Mouse (Mus musculus) intestine, postnatal 0 days (tissue): ENCODE data around the gene Srrm2. TPM values are rescaled to one million over a fixed set of nuclear protein-coding genes. Genes with fewer than 3 reads are reported as not detected.
"Not testable (repeated sequence)": the region's sequence is repeated elsewhere in the genome, so short reads cannot be mapped to it uniquely, and the experiment has no call there.

Experiments used
- ATAC-seq: fragments of 200-750 bp; cut with Nextera tagmentation; 2 replicates; pipeline ENCODE4 v1.8.0; 2017; ENCODE audit warnings: mild to moderate bottlenecking, moderate TSS enrichment, moderate library complexity
- H3K27ac ChIP-seq: fragments of 300-500 bp; sonication (generic); 2 replicates; pipeline ENCODE4 v1.5.1; 2014; ENCODE audit warnings: mild to moderate bottlenecking, low read depth, low read length, moderate library complexity
- H3K27me3 ChIP-seq: fragments of 300-500 bp; sonication (generic); replicated peaks from 2 replicates; pipeline ENCODE4 v1.6.1; 2014; ENCODE audit warnings: low read length, mixed read lengths; ENCODE audit not compliant: control insufficient read depth, insufficient read depth
- H3K36me3 ChIP-seq: fragments of 300-500 bp; sonication (generic); 2 replicates; pipeline ENCODE4 v1.6.1; 2014; ENCODE audit warnings: mild to moderate bottlenecking, moderate library complexity; ENCODE audit not compliant: control insufficient read depth, insufficient read depth
- H3K4me1 ChIP-seq: fragments of 300-500 bp; sonication (generic); replicated peaks from 2 replicates; pipeline ENCODE4 v1.6.1; 2014; ENCODE audit warnings: antibody characterized with exemption, low read length, mixed read lengths; ENCODE audit not compliant: control insufficient read depth, insufficient read depth
- H3K4me2 ChIP-seq: fragments of 300-500 bp; sonication (generic); replicated peaks from 2 replicates; pipeline ENCODE4 v1.6.1; 2014; ENCODE audit warnings: low read depth, mild to moderate bottlenecking, moderate library complexity
- H3K4me3 ChIP-seq: fragments of 300-500 bp; sonication (generic); 2 replicates; pipeline ENCODE4 v1.5.1; 2014; ENCODE audit warnings: low read depth, low read length
- H3K9ac ChIP-seq: fragments of 300-500 bp; sonication (generic); 2 replicates; pipeline ENCODE4 v1.6.1; 2014; ENCODE audit warnings: mild to moderate bottlenecking, low read depth, low read length
- H3K9me3 ChIP-seq: fragments of 300-500 bp; sonication (generic); 2 replicates; pipeline ENCODE4 v1.6.1; 2016; ENCODE audit warnings: mixed run types; ENCODE audit not compliant: control insufficient read depth
- CTCF ChIP-seq: sonication (generic); IDR thresholded peaks from 2 replicates; pipeline ENCODE4 v1.5.1; 2016; ENCODE audit warnings: low read depth, mild to moderate bottlenecking, control low read depth, antibody characterized with exemption, moderate library complexity
- WGBS: fragments of 180-500 bp; shearing (Covaris S2); extraction: QIAGEN DNeasy Blood & Tissue Kit; methylation state at CpG from one replicate; pipeline ENCODE4 v1.1.7; 2014; 5-methylcytosine and 5-hydroxymethylcytosine counted together
- polyA plus RNA-seq: library from polyadenylated mRNA; unstranded; fragments of >200 nt; fragmentation: Nextera tagmentation; extraction: Ambion mirVana; gene quantifications from 2 replicates; pipeline ENCODE4 v1.2.1, GENCODE M21; 2015

Gene Srrm2
- polyA plus RNA-seq, 1 experiment from 2014 or later, result 185 TPM

DNA sequence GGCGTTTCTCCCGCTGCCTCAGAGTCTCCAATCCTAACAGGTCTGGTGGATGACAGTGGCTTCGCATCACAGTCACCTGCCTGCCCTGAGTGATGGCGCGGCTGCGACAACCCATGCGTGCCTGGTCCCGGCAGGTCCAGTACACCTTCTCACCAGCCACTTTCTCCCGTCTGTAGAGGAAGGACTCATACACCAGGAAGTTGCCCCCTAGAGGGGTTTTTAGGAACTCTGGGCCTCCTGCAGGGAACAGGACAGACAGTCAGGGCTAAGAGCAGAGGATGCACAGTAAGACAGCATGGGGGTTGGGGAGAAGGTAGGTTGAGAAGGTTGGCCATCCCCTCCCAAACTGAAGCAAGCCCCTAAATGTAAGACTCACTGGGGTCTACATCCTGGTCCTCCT, 30.1 kb upstream of the Srrm2 start:
- H3K9ac ChIP-seq, result no peak overlapping the region
- no peaks in the 10 kb centered on the region for H3K9me3 ChIP-seq
- no peaks in the 10 kb centered on the region for H3K27me3 ChIP-seq
- no peak for TF ChIP-seq CTCF
- no peak overlapping the region for H3K4me2 ChIP-seq
- WGBS, result 96% methylated on average over 9 of the region's 9 CpGs
- H3K27ac ChIP-seq, result no peak overlapping the region
- H3K4me3 ChIP-seq, result no peak overlapping the region
- ATAC-seq, result no peak
- no peaks in the 10 kb centered on the region for H3K4me1 ChIP-seq
- H3K36me3 ChIP-seq, result peaks cover 48% of the 10 kb centered on the region

DNA sequence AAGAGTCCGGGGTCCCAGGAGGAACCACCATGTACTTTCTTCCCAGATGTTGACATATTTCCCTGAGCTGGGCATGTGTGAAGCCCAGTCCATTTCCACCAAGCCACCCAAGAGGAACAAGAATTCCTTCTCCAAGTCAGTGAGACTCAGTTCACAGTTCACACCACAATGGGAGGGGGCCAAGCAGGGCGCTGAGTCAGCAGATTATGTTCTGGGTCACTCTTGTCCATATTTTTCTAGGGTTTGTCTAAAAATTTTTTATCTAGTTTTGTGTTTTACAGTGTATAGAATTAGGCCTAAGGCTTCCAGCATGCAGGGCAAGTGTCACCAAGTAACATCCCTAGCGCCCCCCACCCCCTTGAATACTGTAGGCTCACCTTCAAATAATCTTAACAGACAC, 29.2 kb upstream of the Srrm2 start:
- 99% methylated on average over 3 of the region's 3 CpGs for WGBS
- H3K36me3 ChIP-seq, result peaks cover 40% of the 10 kb centered on the region
- no peak for TF ChIP-seq CTCF
- H3K27me3 ChIP-seq, result no peaks in the 10 kb centered on the region
- H3K4me1 ChIP-seq, result no peaks in the 10 kb centered on the region
- no peak overlapping the region for H3K4me3 ChIP-seq
- H3K9me3 ChIP-seq, result no peaks in the 10 kb centered on the region
- H3K27ac ChIP-seq, result no peak overlapping the region
- no peak for ATAC-seq
- H3K9ac ChIP-seq, result no peak overlapping the region
- no peak overlapping the region for H3K4me2 ChIP-seq

DNA sequence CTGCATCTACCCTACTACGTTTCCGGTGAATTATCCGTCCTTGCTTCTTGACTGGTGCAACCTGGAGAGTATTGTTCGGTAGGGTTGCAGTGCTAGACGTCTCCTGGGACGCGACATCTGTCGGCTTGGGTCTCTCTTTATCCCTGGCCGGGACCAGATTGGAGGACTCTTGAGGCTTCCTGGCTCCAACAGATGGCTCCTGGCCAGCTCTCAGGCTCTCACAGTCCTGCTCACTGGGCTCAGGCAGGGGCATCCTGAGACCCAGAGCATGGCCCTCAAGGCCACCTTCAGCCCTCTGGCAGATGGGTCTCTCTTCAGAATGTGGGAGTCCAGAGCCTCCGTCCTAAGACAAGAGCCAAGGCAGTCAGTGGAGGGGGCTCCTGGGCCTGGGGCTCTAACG, 27.4 kb upstream of the Srrm2 start:
- Histone ChIP-seq H3K27ac (no peak overlapping the region), H3K4me2 (no peak overlapping the region), H3K4me3 (no peak overlapping the region), H3K9ac (no peak overlapping the region), H3K36me3 (peaks cover 22% of the 10 kb centered on the region), H3K9me3 (no peaks in the 10 kb centered on the region), H3K27me3 (no peaks in the 10 kb centered on the region), H3K4me1 (no peaks in the 10 kb centered on the region)
- 87% methylated on average over 11 of the region's 11 CpGs for WGBS
- no peak for TF ChIP-seq CTCF
- no peak for ATAC-seq

DNA sequence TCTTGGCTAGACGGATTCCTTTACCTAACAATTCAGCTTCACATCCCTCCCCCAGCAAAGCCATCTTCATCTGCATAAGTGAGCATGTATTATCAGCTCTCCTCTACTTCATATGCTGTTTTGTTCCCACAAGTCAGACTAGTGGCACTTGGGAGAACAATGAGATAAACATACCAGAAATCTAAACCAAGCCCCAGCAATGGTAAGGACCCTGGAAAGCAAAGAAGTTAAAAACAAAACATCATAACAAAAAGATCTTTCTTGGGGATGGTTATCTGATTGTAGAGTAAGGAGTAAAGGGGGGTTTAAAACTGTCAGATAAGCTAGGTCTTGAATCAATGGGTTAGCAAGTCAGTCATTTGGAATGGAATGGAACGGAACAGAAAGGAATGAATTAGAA, 19.8 kb upstream of the Srrm2 start:
- 41% methylated on average over 2 of the region's 2 CpGs for WGBS
- Histone ChIP-seq H3K4me1 (no peaks in the 10 kb centered on the region), H3K4me3 (peak overlapping the region; percentile 91), H3K27ac (no peak overlapping the region), H3K9ac (peak overlapping the region; percentile 80; the same call in 1 of the 2 replicates), H3K27me3 (no peaks in the 10 kb centered on the region), H3K4me2 (peak overlapping the region; percentile 90), H3K9me3 (no peaks in the 10 kb centered on the region), H3K36me3 (no peaks in the 10 kb centered on the region)
- no peak for ATAC-seq
- TF ChIP-seq CTCF, result no peak

DNA sequence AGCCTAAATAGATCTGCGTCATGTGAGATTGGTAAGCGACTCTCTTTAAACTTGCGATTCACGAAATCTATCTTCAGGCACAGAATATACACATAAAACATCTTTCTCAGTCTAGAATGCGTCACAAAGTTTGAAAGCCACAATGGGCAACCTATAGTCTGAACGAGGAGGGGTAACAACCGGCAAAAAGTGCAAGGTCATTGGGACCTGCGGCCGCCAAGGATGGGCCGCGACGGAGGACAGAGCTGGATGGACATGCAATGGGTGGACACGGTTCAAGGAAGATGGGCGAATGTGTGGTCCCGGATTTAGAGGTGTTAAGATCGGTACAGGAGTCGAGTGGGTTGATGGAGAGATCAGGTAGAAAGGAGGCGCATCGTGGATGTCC, 19.4 kb upstream of the Srrm2 start:
- no peak for ATAC-seq
- Histone ChIP-seq H3K9me3 (no peaks in the 10 kb centered on the region), H3K9ac (peak overlapping the region; percentile 80), H3K4me3 (peak overlapping the region; percentile 91), H3K27ac (peak overlapping the region; percentile 68; the same call in 1 of the 2 replicates), H3K4me2 (peak overlapping the region; percentile 90), H3K4me1 (no peaks in the 10 kb centered on the region), H3K36me3 (no peaks in the 10 kb centered on the region), H3K27me3 (no peaks in the 10 kb centered on the region)
- no peak for TF ChIP-seq CTCF
- under 1% methylated on average over 19 of the region's 19 CpGs for WGBS

DNA sequence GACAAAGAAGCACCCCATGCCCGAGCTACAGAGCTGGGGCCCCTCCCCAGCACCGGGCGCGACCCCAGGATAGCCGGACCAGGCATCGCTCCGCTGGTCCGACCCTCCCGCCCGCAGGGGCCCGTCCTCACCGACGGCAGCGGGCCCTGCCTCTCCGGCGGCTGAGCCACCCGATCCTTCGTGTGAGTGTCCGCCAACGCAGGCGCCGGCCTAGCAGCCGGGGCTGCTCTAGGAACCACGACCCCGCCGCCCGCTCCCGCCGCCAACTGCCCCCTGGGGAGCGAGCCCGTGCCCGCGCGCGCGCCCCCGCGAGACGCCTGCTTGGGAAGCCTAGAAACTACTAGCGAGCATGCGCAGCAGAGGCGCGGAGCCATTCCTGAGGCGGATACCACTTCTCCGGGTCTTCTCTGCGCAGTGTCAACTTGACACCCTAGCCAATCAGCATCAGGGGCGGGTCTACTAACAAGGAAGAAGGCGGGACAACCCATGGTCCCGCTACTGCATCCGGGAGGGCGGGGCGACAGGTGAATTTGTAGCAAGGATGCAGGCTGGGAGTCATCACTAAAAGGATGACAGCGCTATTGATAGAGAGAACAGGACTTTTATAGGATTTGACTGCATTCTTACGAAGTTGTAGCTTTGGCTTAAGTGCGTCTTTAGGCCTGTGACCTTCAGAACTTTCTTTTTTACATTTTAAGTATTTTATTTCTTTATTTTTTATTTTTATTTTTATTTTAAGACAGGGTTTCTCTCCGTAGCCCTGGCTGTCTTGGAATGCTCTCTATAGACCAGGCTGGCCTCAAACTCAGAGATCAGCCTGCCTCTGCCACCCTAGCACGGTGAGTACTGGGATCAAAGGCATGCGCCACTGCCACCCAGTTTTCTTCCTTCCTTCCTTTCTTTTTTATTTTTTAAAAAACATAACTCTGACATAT, 18.8 kb upstream of the Srrm2 start, which contains the start of gene Flywch1:
Flywch1 (minus strand) TSS at position 319 of the 935 bp plus-strand sequence.
- TF ChIP-seq CTCF, result 0 out of 2 replicates have a peak, but pooled peaks have one; percentile 15
- peak within 1 kb of the TSS; percentile 91 for H3K4me3 ChIP-seq
- peak within 1 kb of the TSS; percentile 90 for H3K4me2 ChIP-seq
- H3K9ac ChIP-seq, result peak within 1 kb of the TSS; percentile 80
- no peaks in the 10 kb centered on the region for H3K27me3 ChIP-seq
- H3K9me3 ChIP-seq, result no peaks in the 10 kb centered on the region
- H3K4me1 ChIP-seq, result no peaks in the 10 kb centered on the region
- peak; percentile 98 for ATAC-seq
- H3K27ac ChIP-seq, result peak within 1 kb of the TSS; percentile 68; the same call in 1 of the 2 replicates
- no peaks in the 10 kb centered on the region for H3K36me3 ChIP-seq
- WGBS, result 4% methylated on average over 55 of the region's 58 CpGs

DNA sequence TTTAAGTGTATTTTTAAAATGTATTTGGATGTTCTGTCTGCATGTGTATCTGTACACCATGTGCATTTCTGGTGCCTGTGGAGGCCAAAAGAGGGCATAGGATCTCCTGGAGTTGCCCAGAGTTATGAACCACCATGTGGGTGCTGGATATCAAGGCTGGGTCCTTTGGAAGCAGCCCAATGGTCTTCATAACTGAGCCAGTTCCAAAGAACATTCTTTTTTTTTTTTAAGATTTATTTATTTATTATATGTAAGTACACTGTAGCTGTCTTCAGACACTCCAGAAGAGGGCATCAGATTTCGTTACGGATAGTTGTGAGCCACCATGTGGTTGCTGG, 18.1 kb upstream of the Srrm2 start:
- H3K27me3 ChIP-seq, ATAC-seq, H3K27ac ChIP-seq, H3K36me3 ChIP-seq, H3K4me1 ChIP-seq, H3K4me3 ChIP-seq, H3K9ac ChIP-seq, H3K9me3 ChIP-seq, H3K4me2 ChIP-seq: not testable (repeated sequence)
- WGBS, result 42% methylated on average over 2 of the region's 2 CpGs
